Mouse (Mus musculus) mesoderm, embryonic 11.5 days (tissue): ENCODE data around the gene Kl.

Experiments
- DNase-seq: peaks from one replicate; pipeline ENCODE4 v3.0.0-alpha.2; 2012; ENCODE audit warnings: low read depth, low spot score

Gene Kl

GRCm38 (mm10) chr5:150962756-150963155 is 10.3 kb downstream of the Kl start:
- no peak for DNase-seq

GRCm38 (mm10) chr5:150967925-150968324 is 15.5 kb downstream of the Kl start:
- no peak for DNase-seq

- DNase-seq, result peak; percentile 9
Observed at GRCm38 (mm10) chr5:150970551-150970950, 18.1 kb downstream of the Kl start.

GRCm38 (mm10) chr5:150971126-150971525 is 18.7 kb downstream of the Kl start:
- no peak for DNase-seq

GRCm38 (mm10) chr5:150974226-150974625 is 21.8 kb downstream of the Kl start:
- DNase-seq, result no peak

GRCm38 (mm10) chr5:150977383-150977958 is 25.1 kb downstream of the Kl start:
- DNase-seq, result peak; percentile 21

GRCm38 (mm10) chr5:150979341-150980136 is 27.1 kb downstream of the Kl start:
- DNase-seq, result no peak

- no peak for DNase-seq
Observed at GRCm38 (mm10) chr5:150982082-150982481, 29.7 kb downstream of the Kl start.

GRCm38 (mm10) chr5:150994096-150994495 is 41.7 kb downstream of the Kl start:
- DNase-seq, result no peak

GRCm38 (mm10) chr5:150996586-150996985 is 44.2 kb downstream of the Kl start:
- peak; percentile 5 for DNase-seq

GRCm38 (mm10) chr5:151001111-151001510 is 48.7 kb downstream of the Kl start:
- DNase-seq, result no peak

- no peak for DNase-seq
Observed at GRCm38 (mm10) chr5:151002051-151002450, 49.6 kb downstream of the Kl start.

- no peak for DNase-seq
Observed at GRCm38 (mm10) chr5:151004216-151004755, 51.9 kb downstream of the Kl start.

GRCm38 (mm10) chr5:151018450-151018849 is 66.0 kb downstream of the Kl start:
- DNase-seq, result no peak

- DNase-seq, result no peak
Observed at GRCm38 (mm10) chr5:151018959-151019358, 66.6 kb downstream of the Kl start.

- no peak for DNase-seq
Observed at GRCm38 (mm10) chr5:151020031-151020820, 67.8 kb downstream of the Kl start.

GRCm38 (mm10) chr5:151020831-151021230 is 68.4 kb downstream of the Kl start:
- no peak for DNase-seq

GRCm38 (mm10) chr5:151022026-151022425 is 69.6 kb downstream of the Kl start:
- DNase-seq, result no peak

GRCm38 (mm10) chr5:151022939-151023338 is 70.5 kb downstream of the Kl start:
- DNase-seq, result no peak

- peak; percentile 60 for DNase-seq
Observed at GRCm38 (mm10) chr5:151023461-151023860, 71.1 kb downstream of the Kl start.

- no peak for DNase-seq
Observed at GRCm38 (mm10) chr5:151024483-151024882, 72.1 kb downstream of the Kl start.

- DNase-seq, result no peak
Observed at GRCm38 (mm10) chr5:151026069-151026468, 73.7 kb downstream of the Kl start.
